Mouse (Mus musculus): ENCODE results near the gene Erbb3.

Gene Erbb3

GRCm38 (mm10) chr10:128613154-128613440 lies 23.6 kb upstream of the Erbb3 start:
- in situ Hi-C loops (cut with MboI; ENCODE audit: low sequenced_read_pairs) = no loop called here

GRCm38 (mm10) chr10:128612433-128613153 lies 23.1 kb upstream of the Erbb3 start:
- in situ Hi-C loops (cut with MboI; ENCODE audit: low sequenced_read_pairs) = no loop called here

- in situ Hi-C loops (cut with MboI; ENCODE audit: low sequenced_read_pairs) = no loop called here
Measured at GRCm38 (mm10) chr10:128606483-128606882, 17.0 kb upstream of the Erbb3 start.

GRCm38 (mm10) chr10:128602470-128603128 lies 13.1 kb upstream of the Erbb3 start:
- in situ Hi-C loops (cut with MboI; ENCODE audit: low sequenced_read_pairs) = no loop called here

GRCm38 (mm10) chr10:128601499-128601898 lies 12.0 kb upstream of the Erbb3 start:
- in situ Hi-C loops (cut with MboI; ENCODE audit: low sequenced_read_pairs) = no loop called here

- in situ Hi-C loops (cut with MboI; ENCODE audit: low sequenced_read_pairs) = no loop called here
Measured at GRCm38 (mm10) chr10:128598476-128598875, 9.0 kb upstream of the Erbb3 start.

- in situ Hi-C loops (cut with MboI; ENCODE audit: low sequenced_read_pairs) = no loop called here
Measured at GRCm38 (mm10) chr10:128592797-128593196, 3.3 kb upstream of the Erbb3 start.

- in situ Hi-C loops (cut with MboI; ENCODE audit: low sequenced_read_pairs) = no loop called here
Measured at GRCm38 (mm10) chr10:128591436-128591835, 2.0 kb upstream of the Erbb3 start.

GRCm38 (mm10) chr10:128590193-128590690 lies 790 bp upstream of the Erbb3 start:
- in situ Hi-C loops (cut with MboI; ENCODE audit: low sequenced_read_pairs) = no loop called here

GRCm38 (mm10) chr10:128588775-128589463 lies 533 bp downstream of the Erbb3 start:
- in situ Hi-C loops (cut with MboI; ENCODE audit: low sequenced_read_pairs) = no loop called here

- in situ Hi-C loops (cut with MboI; ENCODE audit: low sequenced_read_pairs) = no loop called here
Measured at GRCm38 (mm10) chr10:128588136-128588535, 1.3 kb downstream of the Erbb3 start.

- in situ Hi-C loops (cut with MboI; ENCODE audit: low sequenced_read_pairs) = no loop called here
Measured at GRCm38 (mm10) chr10:128587697-128588096, 1.8 kb downstream of the Erbb3 start.

GRCm38 (mm10) chr10:128587120-128587519 lies 2.3 kb downstream of the Erbb3 start:
- in situ Hi-C loops (cut with MboI; ENCODE audit: low sequenced_read_pairs) = no loop called here

GRCm38 (mm10) chr10:128586546-128586945 lies 2.9 kb downstream of the Erbb3 start:
- in situ Hi-C loops (cut with MboI; ENCODE audit: low sequenced_read_pairs) = no loop called here

- in situ Hi-C loops (cut with MboI; ENCODE audit: low sequenced_read_pairs) = no loop called here
Measured at GRCm38 (mm10) chr10:128584386-128584785, 5.1 kb downstream of the Erbb3 start.

- in situ Hi-C loops (cut with MboI; ENCODE audit: low sequenced_read_pairs) = no loop called here
Measured at GRCm38 (mm10) chr10:128583644-128584043, 5.8 kb downstream of the Erbb3 start.

- in situ Hi-C loops (cut with MboI; ENCODE audit: low sequenced_read_pairs) = no loop called here
Measured at GRCm38 (mm10) chr10:128579731-128580130, 9.7 kb downstream of the Erbb3 start.

- in situ Hi-C loops (cut with MboI; ENCODE audit: low sequenced_read_pairs) = no loop called here
Measured at GRCm38 (mm10) chr10:128579298-128579697, 10.2 kb downstream of the Erbb3 start.

- in situ Hi-C loops (cut with MboI; ENCODE audit: low sequenced_read_pairs) = no loop called here
Measured at GRCm38 (mm10) chr10:128578330-128578729, 11.1 kb downstream of the Erbb3 start.

- in situ Hi-C loops (cut with MboI; ENCODE audit: low sequenced_read_pairs) = no loop called here
Measured at GRCm38 (mm10) chr10:128575063-128575462, 14.4 kb downstream of the Erbb3 start.

- in situ Hi-C loops (cut with MboI; ENCODE audit: low sequenced_read_pairs) = no loop called here
Measured at GRCm38 (mm10) chr10:128565788-128566531, 23.5 kb downstream of the Erbb3 start, which contains the start of gene Pa2g4. Pa2g4 (minus strand) TSS chr10:128565987.
